Mouse (Mus musculus) right cerebral cortex, postnatal 4 days (tissue): ENCODE results near the gene Ntng1.

Experiments used
- DNase-seq: peaks from one replicate; pipeline ENCODE4 v3.0.0-alpha.2; 2022

Ntng1 gene

GRCm38 (mm10) chr3:110143206-110144061 lies at the start of gene Ntng1:
Ntng1 (minus strand) TSS chr3:110144011.
- peak; percentile 31 for DNase-seq

DNA sequence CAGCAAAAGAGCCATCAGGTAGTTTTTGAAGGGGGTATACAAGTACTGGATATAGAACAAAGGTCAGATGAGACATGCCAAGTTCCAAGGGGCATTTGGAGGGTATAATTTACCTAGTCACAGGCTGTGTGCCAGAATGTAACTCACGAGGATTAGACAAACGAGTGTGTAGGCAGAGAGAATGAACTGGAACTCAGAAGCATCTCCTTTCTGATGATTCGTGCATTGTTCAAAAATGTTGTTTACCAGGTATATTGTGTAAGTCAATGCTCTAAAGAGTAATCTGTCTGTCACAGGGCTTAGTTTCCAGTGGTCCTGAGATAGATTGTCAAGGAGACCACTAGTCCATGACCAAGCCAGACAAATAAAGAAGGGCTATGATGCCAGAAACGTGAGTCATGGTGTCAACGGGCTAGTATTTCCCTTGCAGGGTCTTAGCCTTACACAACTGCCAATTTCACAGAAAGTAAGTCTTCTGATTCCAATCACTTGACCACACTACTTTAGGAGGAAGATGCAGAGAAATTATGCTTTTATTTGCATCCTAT lies 43.7 kb upstream of the Ntng1 start:
- no peak for DNase-seq

GRCm38 (mm10) chr3:110149089-110149488 lies 5.3 kb upstream of the Ntng1 start:
- no peak for DNase-seq

DNA sequence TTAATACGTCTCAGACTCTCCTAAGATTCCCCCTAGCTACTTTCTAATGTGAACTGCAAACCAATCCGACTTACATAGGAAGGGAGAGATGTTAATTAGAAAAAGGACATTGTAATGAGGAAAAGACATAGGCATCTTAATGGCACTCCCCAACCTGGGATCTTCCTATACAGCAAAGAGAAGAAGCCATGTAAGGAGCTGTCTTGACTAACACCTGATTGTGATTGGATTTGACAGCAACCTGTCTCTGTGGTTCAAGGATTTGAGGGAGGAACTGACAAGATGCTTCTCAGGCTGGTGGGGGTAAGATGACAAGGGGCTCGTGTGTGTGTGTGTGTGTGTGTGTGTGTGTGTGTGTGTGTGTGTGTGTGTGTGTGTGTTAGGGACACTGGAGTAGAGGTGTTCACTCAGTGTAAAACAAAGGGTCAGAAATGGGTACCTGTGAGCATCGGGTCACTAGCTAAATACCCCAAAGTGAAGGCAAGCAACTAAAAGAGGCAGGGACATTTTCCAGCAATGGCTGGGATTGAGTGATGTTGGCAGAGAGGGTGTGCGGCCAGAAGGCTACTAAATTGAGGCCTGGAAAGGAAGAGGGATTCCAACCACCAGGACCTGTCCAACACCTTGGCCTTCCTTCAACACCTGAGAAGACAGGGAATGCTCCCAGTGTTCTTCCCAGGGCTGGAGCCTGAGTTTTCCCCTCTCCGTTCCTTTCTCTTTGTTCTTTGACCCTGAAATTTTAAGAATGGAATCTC lies 667 bp upstream of the Ntng1 start:
- no peak for DNase-seq

- peak; percentile 42 for DNase-seq
These were observed 1.3 kb downstream of the Ntng1 start for GRCm38 (mm10) chr3:110142314-110143205.

GRCm38 (mm10) chr3:110141351-110142302 lies 2.2 kb downstream of the Ntng1 start:
- DNase-seq = peak; percentile 69

GRCm38 (mm10) chr3:110136115-110136514 lies 7.7 kb downstream of the Ntng1 start:
- no peak for DNase-seq

DNA sequence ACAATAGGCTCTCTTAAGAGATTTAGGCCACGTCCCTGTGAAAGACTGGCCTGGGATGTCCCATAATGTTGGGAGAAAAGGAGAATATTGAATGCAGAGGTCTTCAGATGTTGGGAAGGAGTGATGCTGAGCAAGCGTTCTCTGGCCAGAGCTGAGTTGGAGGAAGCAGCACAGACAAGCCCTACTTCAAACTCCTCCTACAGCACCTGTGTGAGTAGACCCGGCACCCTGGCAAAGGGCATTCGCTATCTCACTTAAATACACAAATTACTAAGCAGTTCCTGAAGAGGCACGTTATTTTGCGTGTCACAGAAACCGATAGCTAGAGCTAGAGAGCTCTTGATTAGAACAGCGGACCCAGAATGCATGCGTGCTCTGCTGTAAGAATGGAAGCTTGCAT lies 10.7 kb downstream of the Ntng1 start:
- no peak for DNase-seq

GRCm38 (mm10) chr3:110132289-110132688 lies 11.5 kb downstream of the Ntng1 start:
- DNase-seq = no peak

- DNase-seq = no peak
These were observed 12.5 kb downstream of the Ntng1 start for GRCm38 (mm10) chr3:110131043-110131891.

GRCm38 (mm10) chr3:110129607-110130006 lies 14.2 kb downstream of the Ntng1 start:
- DNase-seq = no peak

GRCm38 (mm10) chr3:110105982-110106381 lies 37.8 kb downstream of the Ntng1 start:
- DNase-seq = no peak

DNA sequence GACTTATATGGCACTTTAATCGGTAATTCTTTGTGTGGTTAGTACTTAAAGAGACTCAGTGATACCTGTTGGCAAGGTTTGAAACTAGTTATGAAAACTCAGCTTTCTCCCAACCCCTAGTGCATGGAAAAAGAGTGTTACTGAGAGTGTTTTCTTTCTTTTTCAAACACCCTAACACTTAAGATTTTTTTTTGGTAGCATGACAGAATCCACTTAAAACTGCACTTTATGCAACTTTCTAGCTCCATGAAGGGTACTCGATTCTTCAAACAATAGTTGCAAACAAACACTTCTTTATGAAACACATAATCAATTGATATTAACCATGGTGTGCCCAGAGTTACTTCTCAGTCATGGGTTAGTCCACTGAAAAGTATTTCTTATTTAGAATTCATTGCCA lies 49.4 kb downstream of the Ntng1 start:
- DNase-seq = no peak

- DNase-seq = no peak
These were observed 49.8 kb downstream of the Ntng1 start for GRCm38 (mm10) chr3:110094003-110094402.

- no peak for DNase-seq
These were observed 51.3 kb downstream of the Ntng1 start for GRCm38 (mm10) chr3:110092521-110092920.

DNA sequence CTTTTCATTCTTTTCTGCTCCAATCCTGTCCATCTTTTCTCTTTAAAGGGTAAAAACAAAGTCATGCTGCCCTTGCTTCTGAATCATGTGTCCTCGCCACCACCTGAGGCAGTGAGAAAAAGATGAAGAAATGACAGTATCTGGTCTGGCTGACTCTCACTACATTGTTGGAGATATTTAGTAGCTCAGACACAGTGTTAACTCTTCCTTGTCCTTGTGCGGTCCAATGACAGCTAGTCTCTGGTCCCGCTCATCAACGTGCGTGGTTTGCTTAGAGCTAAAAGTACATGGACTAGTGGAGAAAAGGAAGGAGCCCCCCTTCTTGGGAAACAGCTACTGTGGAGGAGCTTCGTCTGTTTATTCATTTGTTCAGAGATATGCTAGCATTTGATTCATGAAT lies 56.6 kb downstream of the Ntng1 start:
- no peak for DNase-seq

- DNase-seq = no peak
These were observed 58.5 kb downstream of the Ntng1 start for GRCm38 (mm10) chr3:110085336-110085735.

DNA sequence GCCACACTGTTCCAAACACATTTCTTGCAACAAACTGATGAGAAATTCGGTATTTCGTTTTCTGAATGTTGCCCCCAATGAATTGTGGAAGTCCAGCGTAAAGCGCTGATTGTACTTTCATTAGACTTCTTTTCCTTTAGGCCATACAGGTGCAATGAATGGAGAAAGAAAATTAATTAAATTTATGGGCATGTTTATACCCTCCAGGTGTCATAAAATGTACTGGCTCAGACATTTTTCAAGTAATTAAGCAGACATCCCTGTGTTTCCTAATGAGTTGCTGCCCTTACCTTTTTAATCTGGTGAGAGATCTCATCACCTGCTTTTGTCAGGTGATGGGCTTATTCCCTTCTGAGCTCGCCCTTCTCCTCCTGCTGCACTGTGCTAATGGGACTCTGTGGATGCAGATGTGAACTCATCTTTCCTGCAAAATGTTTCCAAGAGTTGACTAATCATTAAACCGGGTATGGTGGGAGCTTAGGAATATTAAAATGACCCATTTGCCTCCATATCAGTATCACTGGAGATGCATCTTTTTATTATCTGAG lies 79.0 kb downstream of the Ntng1 start:
- DNase-seq = no peak

GRCm38 (mm10) chr3:110055915-110056314 lies 87.9 kb downstream of the Ntng1 start:
- peak; percentile 19 for DNase-seq

- no peak for DNase-seq
These were observed 88.4 kb downstream of the Ntng1 start for GRCm38 (mm10) chr3:110055433-110055832.
